Mouse (Mus musculus) midbrain, embryonic 11.5 days (tissue): ENCODE data around the gene Nsmf. TPM values are rescaled to one million over a fixed set of nuclear protein-coding genes. Genes with fewer than 3 reads are reported as not detected.

ENCODE experiments used
- ATAC-seq: fragments of 200-750 bp; cut with Nextera tagmentation; 2 replicates; pipeline ENCODE4 v1.8.0; 2017; ENCODE audit warnings: moderate TSS enrichment, moderate library complexity; ENCODE audit not compliant: low FRiP score
- DNase-seq: peaks from one replicate; pipeline ENCODE4 v3.0.0; 2015; ENCODE audit warnings: low spot score; ENCODE audit errors: missing footprints
- H3K27ac ChIP-seq: fragments of 300-500 bp; sonication (generic); 2 replicates; pipeline ENCODE4 v1.5.1; 2014; ENCODE audit warnings: low read depth, low read length
- H3K27me3 ChIP-seq: fragments of 300-500 bp; sonication (generic); 2 replicates; pipeline ENCODE4 v1.6.1; 2014; ENCODE audit warnings: mild to moderate bottlenecking, low read length, moderate library complexity, mixed read lengths; ENCODE audit not compliant: control insufficient read depth, insufficient read depth
- H3K36me3 ChIP-seq: fragments of 300-500 bp; sonication (generic); 2 replicates; pipeline ENCODE4 v1.6.1; 2014; ENCODE audit warnings: mild to moderate bottlenecking, low read length, moderate library complexity, mixed read lengths; ENCODE audit not compliant: control insufficient read depth, insufficient read depth
- H3K4me1 ChIP-seq: fragments of 300-500 bp; sonication (generic); 2 replicates; pipeline ENCODE4 v1.6.1; 2014; ENCODE audit warnings: low read length; ENCODE audit not compliant: control insufficient read depth, insufficient read depth
- H3K4me2 ChIP-seq: fragments of 300-500 bp; sonication (generic); 2 replicates; pipeline ENCODE4 v1.6.1; 2014; ENCODE audit warnings: mild to moderate bottlenecking, moderate library complexity
- H3K4me3 ChIP-seq: fragments of 300-500 bp; sonication (generic); 2 replicates; pipeline ENCODE4 v1.5.1; 2014; ENCODE audit warnings: low read depth, low read length
- H3K9ac ChIP-seq: fragments of 300-500 bp; sonication (generic); 2 replicates; pipeline ENCODE4 v1.6.1; 2014; ENCODE audit warnings: low read length
- H3K9me3 ChIP-seq: fragments of 300-500 bp; sonication (generic); 2 replicates; pipeline ENCODE4 v1.6.1; 2016; ENCODE audit warnings: low read length; ENCODE audit not compliant: control insufficient read depth
- WGBS: fragments of 180-500 bp; shearing (Covaris S2); extraction: QIAGEN DNeasy Blood & Tissue Kit; methylation state at CpG from one replicate; pipeline ENCODE4 v1.1.7; 2014; 5-methylcytosine and 5-hydroxymethylcytosine counted together
- polyA plus RNA-seq: library from polyadenylated mRNA; unstranded; fragments of >200 nt; fragmentation: Nextera tagmentation; extraction: Ambion mirVana; gene quantifications from 2 replicates; pipeline ENCODE4 v1.2.1, GENCODE M21; 2014

The Nsmf gene
- 34.2 and 34.7 TPM in 2 replicates for polyA plus RNA-seq

DNA sequence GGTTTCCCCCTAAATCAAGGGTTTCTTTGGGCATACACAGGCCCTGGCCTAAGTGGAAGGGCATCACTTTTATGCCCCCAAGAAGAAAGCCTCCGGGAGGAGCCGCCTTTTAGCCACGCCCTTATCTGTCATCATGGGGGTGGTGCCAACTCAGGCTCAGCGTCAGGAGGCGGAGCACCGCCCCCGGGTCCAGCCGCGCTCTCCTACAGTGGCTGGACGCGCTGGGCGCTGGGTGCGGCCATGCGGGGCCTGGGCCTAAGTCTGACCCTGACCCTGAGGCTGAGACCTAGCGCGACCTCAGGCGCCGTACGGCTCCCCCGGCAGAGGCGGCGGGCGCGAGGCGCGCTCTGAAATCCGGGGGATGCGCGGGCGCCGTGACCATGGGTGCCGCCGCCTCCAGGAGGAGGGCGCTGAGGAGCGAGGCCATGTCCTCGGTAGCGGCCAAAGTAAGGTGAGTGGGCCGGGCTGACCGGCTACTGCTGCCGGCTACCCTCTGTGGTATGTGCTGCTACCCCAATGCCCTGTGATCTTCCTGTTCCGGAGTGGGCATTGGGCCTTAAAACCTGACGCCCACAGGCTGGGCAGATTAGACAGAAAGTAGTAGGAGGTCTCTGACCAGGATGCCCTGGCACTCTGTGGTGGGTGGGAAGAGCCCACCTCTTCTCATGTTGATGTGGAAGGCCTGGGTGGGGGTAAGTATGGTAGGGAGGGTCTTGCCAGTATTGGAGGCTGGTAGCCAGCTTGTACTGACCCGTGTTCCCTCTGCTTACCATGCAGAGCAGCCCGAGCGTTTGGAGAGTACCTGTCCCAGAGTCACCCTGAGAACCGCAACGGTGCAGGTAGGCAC lies at the start of gene Nsmf:
Nsmf (plus strand) TSS at position 135 of the 847 bp plus-strand sequence.
- peaks cover 12% of the 10 kb centered on the region for H3K4me1 ChIP-seq
- WGBS, result 6% methylated on average over 44 of the region's 47 CpGs
- DNase-seq, result peak; percentile 97
- no peaks in the 10 kb centered on the region for H3K9me3 ChIP-seq
- peak within 1 kb of the TSS; percentile 87 for H3K9ac ChIP-seq
- peak within 1 kb of the TSS; percentile 79 for H3K4me2 ChIP-seq
- no peaks in the 10 kb centered on the region for H3K27me3 ChIP-seq
- peak within 1 kb of the TSS; percentile 90 for H3K4me3 ChIP-seq
- ATAC-seq, result peak; percentile 96
- peaks cover 6% of the 10 kb centered on the region; the same call in 1 of the 2 replicates for H3K36me3 ChIP-seq
- H3K27ac ChIP-seq, result no peak within 1 kb of the TSS

DNA sequence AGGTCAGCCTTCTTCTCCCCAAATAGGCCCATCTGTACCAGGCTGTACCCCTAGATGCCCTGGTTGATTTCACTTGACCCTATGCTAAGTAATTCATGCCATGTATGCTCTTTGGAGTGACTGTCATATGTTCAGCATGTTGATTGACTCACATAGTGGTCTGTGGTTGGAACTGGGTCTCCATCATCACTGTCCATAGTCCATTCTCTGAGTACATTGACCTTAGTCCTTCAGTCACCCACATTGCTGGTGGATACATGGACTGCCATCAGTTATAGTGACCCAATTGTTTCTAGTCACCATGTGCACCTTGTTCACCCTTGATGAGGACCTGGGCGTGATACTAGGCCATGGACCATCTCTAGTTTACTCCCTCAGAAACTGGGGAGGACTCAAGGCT lies 47.4 kb upstream of the Nsmf start:
- H3K9ac ChIP-seq, result no peak overlapping the region
- no peak overlapping the region for H3K27ac ChIP-seq

DNA sequence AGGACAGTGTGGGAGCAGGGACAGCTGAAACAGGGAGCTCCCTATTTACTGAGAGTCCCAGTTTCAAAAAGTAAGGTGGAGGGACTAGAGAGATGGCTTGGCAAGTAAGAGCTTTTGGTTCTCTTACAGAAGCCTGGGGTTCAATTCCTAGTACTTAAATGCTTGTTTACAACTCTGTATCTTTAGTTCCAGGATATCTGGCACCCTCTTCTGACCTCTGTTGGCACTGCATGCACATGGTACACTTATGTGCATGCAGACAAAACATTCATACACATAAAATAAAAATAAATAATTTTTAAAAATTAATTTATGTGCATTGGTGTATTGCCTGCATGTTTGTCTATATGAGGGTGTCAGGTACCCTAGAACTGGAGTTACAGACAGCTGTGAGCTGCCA lies 45.9 kb upstream of the Nsmf start:
- Histone ChIP-seq H3K9me3 (no peaks in the 10 kb centered on the region), H3K4me2 (no peak overlapping the region), H3K4me3 (no peak overlapping the region), H3K27me3 (no peaks in the 10 kb centered on the region), H3K27ac (no peak overlapping the region), H3K36me3 (no peaks in the 10 kb centered on the region), H3K9ac (no peak overlapping the region), H3K4me1 (no peaks in the 10 kb centered on the region)
- ATAC-seq (no peak), DNase-seq (no peak)

More for the DNA sequence above, 47.4 kb upstream of the Nsmf start:
- H3K4me3 ChIP-seq, result no peak overlapping the region
- H3K27me3 ChIP-seq, result no peaks in the 10 kb centered on the region
- DNase-seq (no peak), ATAC-seq (no peak)
- H3K9me3 ChIP-seq, result no peaks in the 10 kb centered on the region
- 87% methylated on average over 1 of the region's 1 CpGs for WGBS
- H3K36me3 ChIP-seq, result no peaks in the 10 kb centered on the region
- no peaks in the 10 kb centered on the region for H3K4me1 ChIP-seq
- no peak overlapping the region for H3K4me2 ChIP-seq

DNA sequence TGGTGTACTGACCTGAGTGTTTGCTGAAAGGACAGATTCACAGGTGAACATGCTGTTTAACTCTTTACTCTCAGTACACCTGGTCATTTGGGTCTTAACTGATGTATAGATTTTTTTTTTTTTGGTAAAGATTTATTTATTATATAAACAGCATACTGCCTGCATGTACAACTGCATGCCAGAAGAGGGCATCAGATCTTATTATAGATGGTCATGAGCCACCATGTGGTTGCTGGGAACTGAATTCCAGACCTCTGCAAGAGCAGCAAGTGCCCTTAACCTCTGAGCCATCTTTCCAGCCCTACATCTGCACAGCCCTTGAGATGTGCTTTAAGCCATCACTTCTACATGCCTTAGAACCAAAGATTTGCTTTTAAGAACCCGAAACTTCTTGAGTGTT lies 31.5 kb upstream of the Nsmf start:
- H3K27me3 ChIP-seq, result no peaks in the 10 kb centered on the region
- no peaks in the 10 kb centered on the region for H3K9me3 ChIP-seq
- DNase-seq (no peak), ATAC-seq (no peak)
- H3K4me2 ChIP-seq, result no peak overlapping the region
- no peaks in the 10 kb centered on the region for H3K4me1 ChIP-seq
- H3K27ac ChIP-seq, result no peak overlapping the region
- H3K4me3 ChIP-seq, result no peak overlapping the region
- no peaks in the 10 kb centered on the region for H3K36me3 ChIP-seq
- 94% methylated on average over 1 of the region's 1 CpGs for WGBS
- H3K9ac ChIP-seq, result no peak overlapping the region

DNA sequence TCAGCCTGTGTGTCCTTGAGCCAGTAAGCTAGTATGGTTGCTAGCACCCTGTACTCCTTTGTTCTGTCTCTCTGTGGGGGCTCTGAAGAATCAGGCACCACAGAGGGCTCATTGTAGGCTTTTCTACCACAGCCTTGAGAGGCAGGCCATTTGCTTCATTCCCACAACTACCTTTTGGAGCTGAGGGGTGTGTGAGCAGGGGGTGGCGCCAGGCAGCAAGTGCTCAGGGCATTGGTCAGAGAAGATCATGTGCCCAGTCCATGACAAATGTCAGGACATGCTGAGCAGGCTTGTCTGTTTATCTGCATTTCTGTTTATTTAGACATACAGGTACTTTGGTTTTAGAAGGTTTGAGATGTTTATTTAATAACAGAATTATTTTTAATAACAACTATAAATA lies 29.0 kb upstream of the Nsmf start:
- DNase-seq (no peak), ATAC-seq (no peak)
- no peaks in the 10 kb centered on the region for H3K4me1 ChIP-seq
- no peak overlapping the region for H3K27ac ChIP-seq
- H3K4me3 ChIP-seq, result no peak overlapping the region
- 91% methylated on average over 1 of the region's 1 CpGs for WGBS
- H3K27me3 ChIP-seq, result no peaks in the 10 kb centered on the region
- no peak overlapping the region for H3K4me2 ChIP-seq
- no peak overlapping the region for H3K9ac ChIP-seq
- H3K9me3 ChIP-seq, result no peaks in the 10 kb centered on the region
- H3K36me3 ChIP-seq, result no peaks in the 10 kb centered on the region

DNA sequence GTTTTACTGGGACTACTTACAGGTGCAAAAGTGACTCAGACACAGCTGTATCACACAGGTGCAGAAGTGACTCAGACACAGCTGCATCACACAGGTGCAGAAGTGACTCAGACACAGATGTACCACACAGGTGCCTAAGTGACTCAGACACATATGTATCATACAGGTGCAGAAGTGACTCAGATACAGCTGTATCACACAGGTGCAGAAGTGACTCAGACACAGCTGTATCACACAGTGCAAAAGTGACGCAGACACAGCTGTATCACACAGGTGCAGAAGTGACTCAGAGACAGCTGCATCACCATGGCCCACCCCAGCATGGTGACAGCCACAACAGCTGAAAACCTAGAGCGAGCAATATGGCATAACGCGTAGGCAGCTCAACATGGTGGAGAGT lies 19.2 kb upstream of the Nsmf start:
- no peaks in the 10 kb centered on the region for H3K27me3 ChIP-seq
- H3K36me3 ChIP-seq, result no peaks in the 10 kb centered on the region
- no peak overlapping the region for H3K4me2 ChIP-seq
- no peak overlapping the region for H3K9ac ChIP-seq
- WGBS, result 92% methylated on average over 4 of the region's 4 CpGs
- ATAC-seq (no peak), DNase-seq (no peak)
- H3K4me1 ChIP-seq, result no peaks in the 10 kb centered on the region
- H3K27ac ChIP-seq, result no peak overlapping the region
- no peak overlapping the region for H3K4me3 ChIP-seq
- H3K9me3 ChIP-seq, result no peaks in the 10 kb centered on the region

DNA sequence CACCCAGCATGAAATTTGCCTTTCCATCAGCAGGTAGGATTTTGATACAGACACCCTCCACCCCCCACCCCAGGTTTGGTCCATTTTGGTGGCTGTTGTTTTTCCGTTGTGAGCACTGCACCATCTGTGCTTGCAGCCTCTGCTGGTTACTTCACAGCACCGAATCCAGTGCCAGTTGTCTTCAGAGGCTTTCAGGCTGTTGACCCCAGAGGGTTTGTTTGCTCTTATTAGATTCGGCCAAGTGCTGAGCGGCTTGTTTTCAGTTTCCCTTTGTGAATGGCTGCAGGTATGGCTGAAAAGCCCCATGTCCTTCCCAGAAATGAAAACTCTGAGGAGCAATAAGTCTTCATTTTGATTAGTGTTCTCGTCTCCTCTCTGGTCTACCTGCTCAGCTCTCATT lies 14.1 kb upstream of the Nsmf start:
- DNase-seq (no peak), ATAC-seq (no peak)
- H3K9ac ChIP-seq, result no peak overlapping the region
- no peaks in the 10 kb centered on the region for H3K4me1 ChIP-seq
- no peak overlapping the region for H3K27ac ChIP-seq
- H3K4me3 ChIP-seq, result no peak overlapping the region
- no peak overlapping the region for H3K4me2 ChIP-seq
- WGBS, result 82% methylated on average over 5 of the region's 5 CpGs
- H3K9me3 ChIP-seq, result no peaks in the 10 kb centered on the region
- no peaks in the 10 kb centered on the region for H3K27me3 ChIP-seq
- H3K36me3 ChIP-seq, result no peaks in the 10 kb centered on the region

DNA sequence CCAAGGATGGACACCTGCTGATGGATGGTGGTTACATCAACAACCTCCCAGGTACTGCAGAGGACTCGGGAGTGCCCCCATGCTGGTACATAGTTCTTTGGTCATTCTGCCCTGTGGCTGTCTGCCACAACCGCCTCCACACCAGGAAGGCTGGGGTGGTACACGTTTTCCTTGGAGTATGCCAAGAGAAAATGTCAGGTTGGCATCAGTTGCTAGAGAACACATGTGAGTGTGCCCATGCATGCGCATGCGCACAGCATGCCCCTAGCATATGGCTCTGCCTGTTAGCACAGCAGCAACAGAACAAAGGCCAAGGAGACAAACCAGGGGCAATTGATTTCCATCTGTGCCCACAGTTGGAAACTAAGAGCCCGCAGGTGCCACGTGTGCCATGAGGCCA lies 3.2 kb upstream of the Nsmf start:
- Histone ChIP-seq H3K4me2 (no peak overlapping the region), H3K36me3 (no peaks in the 10 kb centered on the region), H3K9ac (no peak overlapping the region), H3K27ac (no peak overlapping the region), H3K4me1 (peaks cover 12% of the 10 kb centered on the region), H3K27me3 (no peaks in the 10 kb centered on the region), H3K4me3 (no peak overlapping the region), H3K9me3 (no peaks in the 10 kb centered on the region)
- ATAC-seq (no peak), DNase-seq (no peak)
- WGBS, result 93% methylated on average over 7 of the region's 7 CpGs

DNA sequence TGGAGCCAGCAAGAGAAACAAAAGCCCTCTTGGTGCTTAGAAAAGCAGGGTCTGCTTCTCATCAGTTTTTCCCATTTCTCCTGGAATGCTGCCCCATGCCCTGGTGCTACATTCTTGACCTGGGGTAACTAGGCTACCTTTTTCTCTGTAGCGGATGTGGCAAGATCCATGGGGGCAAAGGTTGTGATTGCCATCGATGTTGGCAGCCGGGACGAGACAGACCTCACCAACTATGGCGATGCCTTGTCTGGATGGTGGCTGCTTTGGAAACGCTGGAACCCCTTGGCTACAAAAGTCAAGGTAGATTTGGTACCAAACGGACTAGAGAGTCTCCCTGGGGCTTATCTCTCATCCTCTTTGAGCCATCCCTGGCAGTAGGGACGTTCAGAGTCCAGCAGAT lies 2.7 kb upstream of the Nsmf start:
- ATAC-seq (no peak), DNase-seq (no peak)
- peaks cover 12% of the 10 kb centered on the region for H3K4me1 ChIP-seq
- no peak overlapping the region for H3K4me3 ChIP-seq
- H3K9me3 ChIP-seq, result no peaks in the 10 kb centered on the region
- no peaks in the 10 kb centered on the region for H3K27me3 ChIP-seq
- H3K27ac ChIP-seq, result no peak overlapping the region
- no peak overlapping the region for H3K9ac ChIP-seq
- H3K4me2 ChIP-seq, result no peak overlapping the region
- 84% methylated on average over 8 of the region's 8 CpGs for WGBS
- H3K36me3 ChIP-seq, result no peaks in the 10 kb centered on the region
